Mouse (Mus musculus): ENCODE data around the gene Rif1.

Gene Rif1

GRCm38 (mm10) chr2:52072491-52073140 lies at the start of gene Rif1:
Rif1 (plus strand) TSS chr2:52072832.
- DNase-seq: peak; percentile 87

- DNase-seq: no peak
Measured at GRCm38 (mm10) chr2:52027061-52027460, 45.6 kb upstream of the Rif1 start.

- no peak for DNase-seq
Measured at GRCm38 (mm10) chr2:52029426-52029825, 43.2 kb upstream of the Rif1 start.

DNA sequence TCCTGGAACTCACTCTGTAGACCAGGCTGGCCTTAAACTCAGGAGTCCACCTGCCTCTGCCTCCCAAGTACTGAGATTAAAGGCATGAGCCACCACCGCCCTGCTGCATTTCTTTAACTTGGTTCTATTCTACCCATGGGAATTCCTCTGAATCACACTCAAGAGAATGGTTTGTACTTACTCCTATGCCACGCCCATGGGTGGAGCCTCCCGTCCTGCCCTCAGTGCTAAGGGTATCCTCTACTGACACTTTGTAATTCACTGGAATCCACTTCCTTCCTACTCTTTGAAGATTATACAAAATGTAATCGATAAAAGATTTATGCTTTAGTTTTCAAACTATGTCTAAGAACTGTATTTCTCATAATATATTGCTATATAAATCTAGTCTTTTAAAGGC lies 41.1 kb upstream of the Rif1 start:
- DNase-seq: no peak

DNA sequence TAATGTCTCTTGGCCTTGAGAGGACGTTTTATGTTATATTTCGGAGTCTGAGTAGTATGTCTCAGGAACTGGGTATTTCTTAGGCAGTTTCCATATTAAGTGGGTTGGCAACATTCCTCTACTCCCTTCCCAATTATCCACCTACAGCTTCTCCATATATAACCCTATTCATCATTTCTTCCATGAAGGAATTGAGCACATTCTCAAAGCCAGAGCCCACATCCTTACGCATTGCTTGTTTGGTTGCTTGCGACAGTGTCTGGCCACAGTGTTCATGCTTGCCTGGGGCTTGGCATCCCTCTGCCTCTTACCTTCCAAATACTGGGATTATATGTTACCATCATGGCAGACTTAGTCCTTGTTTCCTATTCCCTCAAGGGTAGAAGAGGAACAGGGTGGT lies 38.0 kb upstream of the Rif1 start:
- DNase-seq: no peak

DNA sequence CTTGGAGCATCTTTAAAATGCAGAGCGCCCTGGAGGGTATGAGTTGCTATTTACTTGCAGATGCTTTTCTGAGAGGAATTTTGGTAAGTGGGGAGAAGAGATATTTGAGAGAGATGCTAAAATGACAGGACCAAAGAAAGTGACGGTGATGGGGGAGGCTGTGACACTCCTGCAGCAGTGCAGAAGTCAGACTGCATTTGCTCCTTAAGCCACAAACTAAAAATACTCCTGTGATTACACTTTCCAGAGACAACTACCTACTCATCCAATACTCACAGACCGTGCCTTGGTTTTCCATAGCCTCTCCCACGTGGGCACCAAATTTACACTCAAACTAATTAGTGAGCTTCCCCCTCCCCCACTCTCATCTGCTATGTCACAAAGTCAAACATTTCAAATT lies 37.5 kb upstream of the Rif1 start:
- DNase-seq: no peak

DNA sequence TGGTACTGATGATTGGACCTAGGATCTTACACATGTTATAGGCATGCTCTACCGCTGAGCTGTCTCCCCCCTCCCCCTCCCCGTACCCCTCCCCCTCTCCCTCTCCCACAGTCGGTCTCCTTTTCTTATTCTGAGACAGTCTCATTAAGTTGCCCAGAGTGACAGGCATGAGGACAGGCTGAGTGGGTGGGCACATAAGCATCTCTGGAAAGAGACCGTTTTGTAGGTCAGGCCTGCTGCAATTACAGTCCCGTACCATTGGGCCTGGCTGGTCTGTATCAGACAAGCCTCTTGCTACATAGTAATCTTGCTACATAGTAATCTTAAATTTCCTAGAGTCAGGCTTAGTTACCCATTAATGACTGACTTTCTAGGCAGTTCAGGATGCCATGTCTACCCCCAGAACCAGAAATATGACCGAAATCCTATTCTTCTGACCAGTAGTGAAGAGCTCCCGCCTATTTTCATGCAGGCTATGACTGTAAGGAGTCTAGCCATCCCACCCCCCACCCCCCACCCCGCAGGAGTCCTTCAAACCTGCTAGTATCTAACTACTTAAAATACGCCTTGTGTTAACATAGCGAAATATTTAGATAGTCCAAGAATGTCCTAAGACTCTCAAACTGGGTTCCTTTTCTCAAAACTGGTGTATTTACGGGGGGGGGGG lies 35.6 kb upstream of the Rif1 start:
- no peak for DNase-seq

DNA sequence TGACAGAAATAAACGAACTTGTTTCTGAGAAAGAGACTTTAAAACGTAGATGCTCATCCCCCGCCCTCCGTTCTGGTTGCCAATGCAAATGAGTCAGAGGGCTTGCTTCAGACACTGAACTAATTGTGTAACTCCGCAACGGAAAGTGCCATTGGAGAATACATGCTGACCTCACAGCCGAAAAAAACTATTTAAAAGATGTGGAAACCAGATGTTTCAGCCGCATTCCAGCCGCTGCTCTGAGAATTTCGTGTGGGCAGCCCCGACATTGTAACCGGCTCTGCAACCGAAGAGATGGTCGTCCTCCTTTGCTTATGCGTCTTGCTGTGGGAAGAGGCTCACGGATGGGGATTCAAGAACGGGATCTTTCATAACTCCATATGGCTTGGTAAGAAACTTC lies 34.8 kb upstream of the Rif1 start, which contains the start of gene Tnfaip6:
TSS of gene Tnfaip6 (plus strand) at position 128 of the 400 bp plus-strand sequence.
- DNase-seq: peak; percentile 19

DNA sequence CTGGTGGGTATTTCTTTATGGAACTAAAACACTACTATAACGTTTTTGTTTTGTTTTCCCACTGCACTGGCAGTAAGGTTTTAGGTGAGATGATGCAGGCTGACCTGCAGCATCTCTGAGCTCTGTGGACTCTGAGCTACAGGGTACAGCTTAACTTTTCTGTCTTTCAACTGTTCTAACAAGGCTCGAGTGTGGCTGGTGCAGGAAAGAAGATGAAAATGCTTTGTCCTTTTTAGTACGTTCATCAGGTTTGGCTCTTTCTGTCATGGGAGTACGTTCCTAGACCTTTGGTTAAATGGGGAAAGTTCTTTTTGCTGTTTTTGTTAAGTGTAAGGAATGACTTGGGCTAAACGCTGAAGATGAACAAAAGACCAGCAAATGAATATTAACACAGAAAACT lies 34.1 kb upstream of the Rif1 start:
- no peak for DNase-seq

DNA sequence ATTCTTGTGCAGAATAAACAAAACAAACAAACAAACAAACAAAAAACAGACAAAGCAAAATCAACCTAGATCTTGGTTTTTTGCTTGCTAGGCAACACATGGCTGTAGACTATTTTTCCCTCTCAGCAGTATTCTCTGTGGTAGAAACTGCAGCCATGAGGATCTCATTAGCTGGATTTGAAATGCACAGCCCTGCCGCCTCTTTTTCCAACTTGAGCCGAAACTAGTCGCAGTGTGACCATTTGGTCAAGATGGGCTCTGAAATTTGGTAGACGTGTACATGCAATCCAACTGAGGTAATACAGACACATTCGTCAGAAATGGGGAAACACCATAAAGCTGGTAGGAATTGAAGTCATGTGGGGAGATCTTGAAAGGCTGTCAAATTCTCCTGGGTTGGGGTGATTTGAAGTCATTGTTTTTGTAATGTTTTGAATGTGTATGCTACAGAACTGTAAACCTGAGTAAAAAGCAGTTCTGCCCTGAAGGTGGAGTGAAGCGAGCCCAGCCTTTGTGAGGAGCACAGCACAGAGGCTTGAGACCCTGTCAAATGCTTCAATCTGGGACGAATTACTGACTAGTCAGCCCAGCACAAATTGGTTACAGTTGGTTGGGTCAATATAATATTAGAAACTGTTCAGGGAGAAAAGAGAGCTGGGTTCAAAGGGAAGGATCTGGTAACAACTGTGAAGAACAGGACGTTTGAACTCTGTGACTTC lies 33.4 kb upstream of the Rif1 start:
- no peak for DNase-seq

DNA sequence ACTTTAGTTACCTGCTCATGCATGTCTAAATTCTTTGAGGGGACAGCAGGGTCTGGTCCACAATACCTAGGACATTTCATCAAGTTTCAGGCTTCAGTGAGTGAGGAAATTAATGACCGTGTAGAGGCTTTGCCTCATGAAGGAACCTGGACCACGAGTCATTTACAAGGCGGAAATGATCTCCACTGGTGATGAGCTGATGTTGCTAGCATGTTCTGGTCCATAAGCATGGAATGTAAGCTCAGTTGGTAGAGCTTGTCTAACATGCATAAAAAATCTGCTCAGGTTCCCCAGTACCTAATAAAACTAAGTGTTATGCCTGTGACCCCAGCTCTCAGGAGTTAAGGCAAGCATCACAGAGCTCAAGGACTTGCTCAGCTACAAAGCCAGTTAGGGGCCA lies 30.5 kb upstream of the Rif1 start:
- DNase-seq: no peak

GRCm38 (mm10) chr2:52042714-52043113 lies 29.9 kb upstream of the Rif1 start:
- no peak for DNase-seq

- no peak for DNase-seq
Measured at GRCm38 (mm10) chr2:52043485-52043884, 29.1 kb upstream of the Rif1 start.

DNA sequence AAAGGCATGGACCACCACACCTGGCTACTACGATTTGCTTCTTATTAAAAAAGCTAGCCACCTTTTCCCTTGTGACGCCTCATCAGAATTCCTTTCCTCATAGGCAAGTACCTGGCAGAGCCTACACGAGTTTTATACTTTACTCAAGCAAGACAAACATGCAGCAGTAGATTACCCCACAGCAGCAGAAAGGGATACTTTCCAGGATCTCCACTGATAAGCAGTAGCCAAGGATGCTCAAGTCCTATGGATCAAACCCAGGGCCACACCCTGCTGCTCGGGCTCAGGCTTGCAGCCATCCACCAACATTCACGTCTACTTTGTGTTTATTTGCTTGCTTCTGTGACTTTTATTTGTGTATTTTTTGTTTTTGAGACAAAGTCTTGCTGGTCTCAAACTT lies 26.6 kb upstream of the Rif1 start:
- no peak for DNase-seq

DNA sequence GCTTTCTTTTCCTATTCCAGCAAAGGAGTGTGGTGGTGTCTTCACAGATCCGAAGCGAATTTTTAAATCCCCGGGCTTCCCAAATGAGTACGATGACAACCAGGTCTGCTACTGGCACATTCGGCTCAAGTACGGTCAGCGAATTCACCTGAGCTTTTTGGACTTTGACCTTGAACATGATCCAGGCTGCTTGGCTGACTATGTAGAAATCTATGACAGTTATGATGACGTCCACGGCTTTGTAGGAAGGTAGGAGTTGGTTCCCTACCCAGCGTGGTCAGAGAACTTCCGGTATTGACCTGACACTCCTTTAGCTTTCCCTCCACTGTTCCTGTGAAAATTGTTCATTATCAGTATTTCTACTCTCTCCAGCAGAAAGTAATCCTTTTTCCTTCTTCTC lies 21.8 kb upstream of the Rif1 start:
- DNase-seq: peak; percentile 54

DNA sequence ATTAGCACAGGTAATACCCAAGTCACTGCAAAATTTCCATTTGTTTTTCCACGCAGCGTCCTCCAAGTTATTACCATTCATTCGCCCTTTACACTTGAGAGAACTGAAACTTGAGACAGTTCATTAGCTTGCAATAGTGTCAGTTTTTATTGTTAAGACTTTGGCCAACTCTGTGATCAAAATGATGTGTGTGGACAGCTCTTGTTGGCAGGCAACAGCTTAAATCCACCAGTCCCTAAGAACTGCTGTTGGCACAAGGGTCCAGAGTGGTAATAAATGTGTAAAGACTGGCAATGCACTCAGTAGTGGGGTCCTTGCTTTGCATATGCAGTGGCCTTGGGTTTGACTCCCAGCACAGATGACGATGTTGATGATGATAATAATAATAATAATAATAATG lies 20.3 kb upstream of the Rif1 start:
- no peak for DNase-seq

GRCm38 (mm10) chr2:52053502-52053901 lies 19.1 kb upstream of the Rif1 start:
- no peak for DNase-seq

DNA sequence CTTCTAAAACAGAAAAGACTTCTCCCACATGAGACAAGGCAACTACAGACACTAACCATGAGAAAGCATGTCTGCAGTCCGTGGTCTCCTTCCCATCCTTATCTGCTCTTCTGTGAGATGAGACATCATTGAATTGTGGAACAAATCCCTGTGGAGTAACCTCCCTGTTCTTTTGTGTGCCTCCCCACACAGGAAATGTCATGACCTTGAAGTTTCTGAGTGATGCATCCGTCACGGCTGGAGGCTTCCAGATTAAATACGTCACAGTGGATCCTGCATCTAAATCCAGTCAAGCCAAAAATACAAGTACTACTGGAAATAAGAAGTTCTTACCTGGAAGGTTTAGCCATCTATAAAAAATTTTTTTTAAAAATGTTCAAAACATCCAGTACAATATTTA lies 17.0 kb upstream of the Rif1 start:
- no peak for DNase-seq

- no peak for DNase-seq
Measured at GRCm38 (mm10) chr2:52057099-52057498, 15.5 kb upstream of the Rif1 start.

DNA sequence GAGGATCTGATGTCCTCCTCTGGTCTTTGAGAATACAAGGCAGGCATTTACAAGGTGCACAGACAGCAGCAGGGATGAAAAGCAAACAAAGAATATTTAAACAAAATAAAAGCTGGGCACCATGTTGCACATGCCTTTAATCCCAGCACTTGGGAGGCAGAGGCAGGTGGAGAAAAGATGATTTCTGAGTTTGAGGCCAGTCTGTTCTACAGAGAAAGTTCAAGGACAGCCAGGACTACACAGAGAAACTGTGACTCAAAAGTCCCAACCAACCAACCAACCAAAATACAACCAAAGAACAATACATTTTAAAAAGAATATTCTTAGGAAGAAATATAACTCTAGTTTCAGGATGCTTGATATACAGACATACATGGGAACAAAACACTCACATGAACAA lies 15.0 kb upstream of the Rif1 start:
- no peak for DNase-seq

DNA sequence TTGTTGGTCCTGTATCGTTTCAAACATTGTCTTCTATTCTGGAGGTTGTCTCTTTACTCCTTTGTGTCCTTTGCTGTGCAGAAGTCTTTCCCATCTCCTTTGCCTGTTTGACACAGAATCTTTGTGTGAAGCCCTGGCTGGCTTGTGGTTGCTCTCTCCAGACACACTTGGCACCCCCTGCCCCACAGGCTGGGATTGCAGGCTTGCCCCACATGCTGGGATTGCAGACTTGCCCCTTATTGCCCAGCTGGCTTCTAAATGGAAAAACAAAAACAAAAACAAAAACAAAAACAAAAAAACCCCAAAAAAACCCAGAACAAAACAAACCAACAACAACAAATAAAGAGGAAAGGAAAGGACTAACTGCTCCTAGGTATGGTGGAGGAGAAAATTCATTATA lies 4.0 kb upstream of the Rif1 start:
- DNase-seq: no peak

- DNase-seq: no peak
Measured at GRCm38 (mm10) chr2:52070816-52071215, 1.8 kb upstream of the Rif1 start.

- DNase-seq: no peak
Measured at GRCm38 (mm10) chr2:52071241-52071991, 1.2 kb upstream of the Rif1 start.
